Mouse (Mus musculus) heart, adult 18-20 months (tissue): ENCODE measurements around the gene Mrps21. TPM values are rescaled to one million over a fixed set of nuclear protein-coding genes. Genes with fewer than 3 reads are reported as not detected.
A peak's percentile ranks its signal among the peaks of the same experiment; 100 is the strongest.
"Not testable (repeated sequence)": the region's sequence is repeated elsewhere in the genome, so short reads cannot be mapped to it uniquely, and the experiment has no call there.

ENCODE experiments used
- DNase-seq, 2 experiments: peaks; one replicate each; pipeline ENCODE4 v3.0.0; 2021 to 2022; ENCODE audit warnings: mixed read lengths in 1 of 2
- total RNA-seq, 2 experiments: library from RNA; stranded (reverse); gene quantifications; 2 replicates each; pipeline ENCODE4 v1.2.3; 2021

Mrps21 gene
- total RNA-seq, 2 experiments from 2014 or later = 323 to 346 TPM

GRCm38 (mm10) chr3:95892066-95893052 lies 21.0 kb upstream of the Mrps21 start:
- DNase-seq = no peak

- peak; percentile 59 to 70 for DNase-seq
These were observed 20.1 kb upstream of the Mrps21 start, which contains the start of gene BC028528 for GRCm38 (mm10) chr3:95891211-95892065. TSS of gene BC028528 (minus strand) at chr3:95892005.

- DNase-seq = no peak
These were observed 18.3 kb upstream of the Mrps21 start for GRCm38 (mm10) chr3:95889664-95890063.

GRCm38 (mm10) chr3:95887596-95887995 lies 16.3 kb upstream of the Mrps21 start:
- no peak for DNase-seq

GRCm38 (mm10) chr3:95884400-95884799 lies 13.1 kb upstream of the Mrps21 start:
- no peak for DNase-seq

GRCm38 (mm10) chr3:95882816-95883425 lies 11.6 kb upstream of the Mrps21 start:
- peak; percentile 82 to 89 for DNase-seq

GRCm38 (mm10) chr3:95881979-95882815 lies 10.9 kb upstream of the Mrps21 start, which contains the start of gene Ciart:
TSS of gene Ciart (minus strand) at chr3:95882251.
- DNase-seq = peak; percentile 94 to 98

GRCm38 (mm10) chr3:95879063-95879462 lies 7.7 kb upstream of the Mrps21 start:
- DNase-seq = no peak

GRCm38 (mm10) chr3:95872048-95872447 lies 729 bp upstream of the Mrps21 start:
- no peak for DNase-seq

GRCm38 (mm10) chr3:95870976-95871375 lies 343 bp downstream of the Mrps21 start:
- peak in 1 of 2 experiments; percentile 12 for DNase-seq

- DNase-seq = no peak
These were observed 3.9 kb downstream of the Mrps21 start for GRCm38 (mm10) chr3:95867408-95867807.

- no peak for DNase-seq
These were observed 5.2 kb downstream of the Mrps21 start for GRCm38 (mm10) chr3:95866071-95866470.

GRCm38 (mm10) chr3:95865571-95865970 lies 5.7 kb downstream of the Mrps21 start:
- no peak for DNase-seq

GRCm38 (mm10) chr3:95865050-95865449 lies 6.3 kb downstream of the Mrps21 start:
- DNase-seq = peak; percentile 41 to 64

GRCm38 (mm10) chr3:95863578-95863977 lies 7.7 kb downstream of the Mrps21 start:
- no peak for DNase-seq

- peak; percentile 84 to 88 for DNase-seq
These were observed 9.5 kb downstream of the Mrps21 start for GRCm38 (mm10) chr3:95861796-95862195.

GRCm38 (mm10) chr3:95861216-95861615 lies 10.1 kb downstream of the Mrps21 start:
- DNase-seq = no peak

- DNase-seq = no peak
These were observed 11.0 kb downstream of the Mrps21 start for GRCm38 (mm10) chr3:95860323-95860722.

- not testable (repeated sequence) for DNase-seq
These were observed 13.0 kb downstream of the Mrps21 start for GRCm38 (mm10) chr3:95858278-95858677.

- DNase-seq = not testable (repeated sequence)
These were observed 14.3 kb downstream of the Mrps21 start for GRCm38 (mm10) chr3:95857050-95857449.

- DNase-seq = no peak
These were observed 15.2 kb downstream of the Mrps21 start for GRCm38 (mm10) chr3:95856115-95856514.
